Mouse (Mus musculus): ENCODE results near the gene Syne1.

DNA sequence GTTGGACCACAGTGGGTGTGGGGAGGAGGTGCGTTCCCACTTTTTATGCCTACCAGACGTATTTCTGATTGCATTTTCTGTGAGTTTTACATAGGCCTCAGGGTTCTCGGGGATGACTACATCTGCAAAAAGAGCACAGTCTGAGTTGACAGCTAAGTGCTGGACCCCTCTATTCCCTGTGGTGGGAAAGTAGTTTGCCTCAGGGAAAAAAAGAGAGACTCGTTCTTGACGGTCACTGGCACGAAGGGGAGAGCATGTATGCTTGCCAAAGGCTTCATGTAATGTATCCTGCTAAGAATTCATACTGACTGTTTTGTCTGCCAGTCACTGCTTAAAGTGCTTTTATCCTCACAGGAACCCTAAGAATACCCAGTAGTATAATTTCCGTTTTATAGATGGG lies 506.1 kb downstream of the Syne1 start:
- TF ChIP-seq CTCF (IDR thresholded peaks at IDR 0.05; ENCODE audit: insufficient read depth, low read depth, low read length), result no peak
- TF ChIP-seq POLR2A (IDR thresholded peaks at IDR 0.05; ENCODE audit: insufficient read depth, low read depth, low read length), result no peak
